11 mouse cellular contexts compared by ENCODE assay signal in genomic region chr13:48672312-48672840, GRCm38 (mm10). TPM values are rescaled to one million over a fixed set of nuclear protein-coding genes. Genes with fewer than 3 reads are reported as not detected.
DNase-seq lines count a peak whose midpoint lies in the region; ATAC-seq lines count a peak whose summit lies in the region.
"Had no signal": no experiment of that assay in that cellular context is flagged by ENCODE, and none has a peak within 500 bp of the region (broad histone marks: within the 10 kb centered on the region; RNA-seq: fewer than 3 reads in every experiment).

No protein-coding gene starts in this region.

- peak overlapping the region; percentile 52 for H3K4me2 ChIP-seq in stomach, embryonic 15.5 days

- no peaks in the 10 kb centered on the region for H3K36me3 ChIP-seq in megakaryocyte, embryonic 14.5 days (replicated peaks; ENCODE audit: low read length)
- H3K36me3 ChIP-seq in forebrain, embryonic 10.5 days (replicated peaks) = no peaks in the 10 kb centered on the region
- H3K36me3 ChIP-seq in limb, embryonic 10.5 days = no peaks in the 10 kb centered on the region
- H3K36me3 ChIP-seq in stomach, embryonic 15.5 days = no peaks in the 10 kb centered on the region

- no peak for ATAC-seq in megakaryocyte, adult 5-6 weeks (ENCODE audit: poor library complexity, severe bottlenecking)
- no peak for ATAC-seq in stomach, embryonic 15.5 days (ENCODE audit: insufficient read depth, low FRiP score, low read depth)

- H3K4me3 ChIP-seq in megakaryocyte, embryonic 14.5 days (replicated peaks) = peak overlapping the region; percentile 79
- peak overlapping the region; percentile 15; the same call in 1 of the 2 replicates for H3K4me3 ChIP-seq in forebrain, embryonic 10.5 days
- peak overlapping the region; percentile 27 for H3K4me3 ChIP-seq in limb, embryonic 10.5 days
- peak overlapping the region; percentile 29 for H3K4me3 ChIP-seq in stomach, embryonic 15.5 days (replicated peaks)

- DNase-seq in forebrain, embryonic 10.5 days (ENCODE audit: extremely low spot score, low spot score) = no peak
- DNase-seq in limb, embryonic 10.5 days (ENCODE audit: low spot score) = peak; percentile 49
- DNase-seq in adrenal gland, adult (ENCODE audit: inconsistent age in 2 of 2, low spot score in 1 of 2) = no peak
- DNase-seq in urinary bladder, postnatal 10 days (ENCODE audit: low spot score) = no peak
- no peak for DNase-seq in thymus, postnatal 0 days (ENCODE audit: low spot score)
- DNase-seq: cerebellum, adult 2 months had no signal

- peaks cover 86% of the 10 kb centered on the region for H3K27me3 ChIP-seq in megakaryocyte, embryonic 14.5 days (replicated peaks)
- H3K27me3 ChIP-seq in forebrain, embryonic 10.5 days (ENCODE audit: poor library complexity, severe bottlenecking) = peaks cover 90% of the 10 kb centered on the region
- peaks cover 96% of the 10 kb centered on the region for H3K27me3 ChIP-seq in limb, embryonic 10.5 days (ENCODE audit: low read depth, poor library complexity, severe bottlenecking)
- peaks cover 13% of the 10 kb centered on the region for H3K27me3 ChIP-seq in stomach, embryonic 15.5 days (replicated peaks)

- H3K9me3 ChIP-seq in megakaryocyte, embryonic 14.5 days = peaks cover 18% of the 10 kb centered on the region
- 0 out of 2 replicates have a peak, but pooled peaks cover 3% of the 10 kb centered on the region for H3K9me3 ChIP-seq in forebrain, embryonic 10.5 days
- no peaks in the 10 kb centered on the region for H3K9me3 ChIP-seq in limb, embryonic 10.5 days (replicated peaks)
- no peaks in the 10 kb centered on the region for H3K9me3 ChIP-seq in stomach, embryonic 15.5 days

- no peak overlapping the region for H3K9ac ChIP-seq in stomach, embryonic 15.5 days

- H3K27ac ChIP-seq in forebrain, embryonic 10.5 days = no peak overlapping the region
- no peak overlapping the region for H3K27ac ChIP-seq in limb, embryonic 10.5 days
- peak overlapping the region; percentile 16; the same call in 1 of the 2 replicates for H3K27ac ChIP-seq in stomach, embryonic 15.5 days

- H3K4me1 ChIP-seq in megakaryocyte, embryonic 14.5 days = peaks cover 34% of the 10 kb centered on the region
- peaks cover 25% of the 10 kb centered on the region for H3K4me1 ChIP-seq in forebrain, embryonic 10.5 days
- H3K4me1 ChIP-seq in limb, embryonic 10.5 days = peaks cover 22% of the 10 kb centered on the region
- H3K4me1 ChIP-seq in stomach, embryonic 15.5 days = peaks cover 10% of the 10 kb centered on the region

- under 1% methylated on average over 24 of the region's 24 CpGs for WGBS in forebrain, embryonic 10.5 days
- under 1% methylated on average over 24 of the region's 24 CpGs for WGBS in limb, embryonic 10.5 days
- WGBS in stomach, embryonic 15.5 days = 2% methylated on average over 24 of the region's 24 CpGs

RNA-seq across cellular contexts. Expression of gene Barx1, which starts 9.6 kb away (rescaled TPM):
- not detected in 2 replicates for polyA plus RNA-seq in megakaryocyte, embryonic 14.5 days (2012; ENCODE audit: insufficient read depth, low replicate concordance)
- total RNA-seq in megakaryocyte, adult 5-6 weeks (2015) = not detected in 2 replicates
- not detected in 2 replicates for total RNA-seq in megakaryocyte, adult 5-6 weeks (2017)
- polyA plus RNA-seq in forebrain, embryonic 10.5 days (2016; fragmentation: Nextera tagmentation; extraction: Ambion mirVana) = 0.66 and 1.3 TPM in 2 replicates
- polyA plus RNA-seq in limb, embryonic 10.5 days (2016; fragmentation: Nextera tagmentation; extraction: Ambion mirVana) = 0.16 and 4.1 TPM in 2 replicates
- 173 and 204 TPM in 2 replicates for polyA plus RNA-seq in stomach, embryonic 15.5 days (2015; fragmentation: Nextera tagmentation; extraction: Ambion mirVana)
- polyA plus RNA-seq in thymus, postnatal 0 days (2015; fragmentation: Nextera tagmentation; extraction: Ambion mirVana) = 0.30 and 0.38 TPM in 2 replicates
- total RNA-seq: hematopoietic stem cell, adult 5-6 weeks; left cerebral cortex, postnatal 10 days had no signal
- polyA plus RNA-seq: cerebellum, adult 2 months had no signal

RNA-seq across cellular contexts. Expression of gene Ptpdc1, which starts 46.9 kb away (rescaled TPM):
- polyA plus RNA-seq in megakaryocyte, embryonic 14.5 days (2012; ENCODE audit: insufficient read depth, low replicate concordance) = 0.62 TPM in 1 of 2 replicates, not detected in the other
- 1.6 and 1.9 TPM in 2 replicates for total RNA-seq in megakaryocyte, adult 5-6 weeks (2015)
- total RNA-seq in megakaryocyte, adult 5-6 weeks (2017) = 1.1 and 1.8 TPM in 2 replicates
- 7.1 and 8.2 TPM in 2 replicates for polyA plus RNA-seq in forebrain, embryonic 10.5 days (2016; fragmentation: Nextera tagmentation; extraction: Ambion mirVana)
- 6.0 and 10.9 TPM in 2 replicates for polyA plus RNA-seq in limb, embryonic 10.5 days (2016; fragmentation: Nextera tagmentation; extraction: Ambion mirVana)
- 8.2 and 9.1 TPM in 2 replicates for polyA plus RNA-seq in stomach, embryonic 15.5 days (2015; fragmentation: Nextera tagmentation; extraction: Ambion mirVana)
- 1.4 and 1.9 TPM in 2 replicates for polyA plus RNA-seq in thymus, postnatal 0 days (2015; fragmentation: Nextera tagmentation; extraction: Ambion mirVana)

Comparison
In these comparisons a context has a peak if more than half of its experiments do, and no peak if none do; other contexts are left out.
1. H3K4me3 ChIP-seq: peak in every context shown above with its lines; median percentile 79 in megakaryocyte, embryonic 14.5 days; 29 in stomach, embryonic 15.5 days; 27 in limb, embryonic 10.5 days; 15 in forebrain, embryonic 10.5 days.
2. RNA of gene Barx1, which starts 9.6 kb away (polyA plus RNA-seq): 173 to 204 TPM in stomach, embryonic 15.5 days; 0.66 to 1.3 TPM in forebrain, embryonic 10.5 days, 0.30 to 0.38 TPM in thymus, postnatal 0 days, 0.16 to 4.1 TPM in limb, embryonic 10.5 days and not detected in megakaryocyte, embryonic 14.5 days; every median in the first group is over 10 times any median in the second.